Mouse (Mus musculus): Measurements from ENCODE around the gene Nans.

GRCm38 (mm10) chr4:46475101-46475500 lies 13.9 kb upstream of the Nans start:
- no peak for TF ChIP-seq CTCF (IDR thresholded peaks at IDR 0.05; ENCODE audit: low read depth)
- no peak for TF ChIP-seq EP300 (IDR thresholded peaks at IDR 0.05; ENCODE audit: low read depth)
